Mouse (Mus musculus): ENCODE results near the gene St6galnac3. TPM values are rescaled to one million over a fixed set of nuclear protein-coding genes. Genes with fewer than 3 reads are reported as not detected.

The St6galnac3 gene
- polyA plus RNA-seq, 1 experiment from 2014 or later = 23.7 TPM

DNA sequence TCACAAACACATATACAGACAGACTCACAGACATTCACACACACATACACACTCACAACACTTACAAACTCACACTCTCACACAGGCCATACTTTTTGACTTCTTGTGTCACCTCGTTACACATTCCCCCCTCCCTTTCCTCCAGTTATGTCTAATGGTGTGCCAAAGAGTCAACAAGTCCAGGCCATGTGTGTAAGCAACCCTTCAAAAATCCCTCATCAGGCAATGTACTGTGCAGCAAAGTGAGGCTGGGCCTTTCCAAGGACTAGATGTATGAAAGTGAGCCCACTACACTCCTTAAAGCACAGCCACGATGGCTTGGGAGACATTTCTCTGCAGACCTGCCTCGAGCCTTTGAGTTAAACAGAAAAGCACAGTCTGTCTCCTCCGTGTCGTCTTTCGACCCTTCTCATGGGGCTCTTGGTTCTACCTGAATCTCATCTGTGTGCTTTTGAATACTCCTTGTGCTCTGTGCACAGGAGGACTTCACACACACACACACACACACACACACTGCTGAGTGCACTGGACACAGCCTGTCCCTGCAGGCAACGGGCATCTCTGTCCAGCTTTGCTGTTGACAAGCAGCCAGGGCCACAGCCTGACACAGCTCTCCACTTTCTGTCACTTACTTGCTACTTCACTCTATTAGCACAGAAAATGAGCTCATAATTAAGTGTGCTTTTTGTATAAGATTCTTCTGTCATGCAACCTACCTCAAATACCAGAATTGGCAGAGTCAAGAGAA, 177.9 kb downstream of the St6galnac3 start:
- Histone ChIP-seq H3K9ac (ENCODE audit: low read length) (no peak overlapping the region), H3K4me2 (ENCODE audit: low read length) (no peak overlapping the region), H3K27ac (replicated peaks in 1 of 2; ENCODE audit: control insufficient read depth in 1 of 2, insufficient read depth in 1 of 2, low read depth in 2 of 2, low read length in 2 of 2) (no peak overlapping the region), H3K9me3 (ENCODE audit: control insufficient read depth, low read length) (no peaks in the 10 kb centered on the region), H3K27me3 (ENCODE audit: control insufficient read depth, insufficient read depth, low read length) (no peaks in the 10 kb centered on the region), H3K36me3 (ENCODE audit: control insufficient read depth, insufficient read depth, low read length) (no peaks in the 10 kb centered on the region), H3K4me3 (ENCODE audit: control insufficient read depth in 1 of 2, insufficient read depth in 1 of 2, low read depth in 1 of 2, low read length in 2 of 2) (no peak overlapping the region), H3K4me1 (ENCODE audit: control insufficient read depth in 2 of 2, insufficient read depth in 2 of 2, low read length in 2 of 2) (no peaks in the 10 kb centered on the region)
- 81% methylated on average over 7 of the region's 7 CpGs for WGBS
- no peak for ATAC-seq (ENCODE audit: insufficient number of reproducible peaks, insufficient read depth, low FRiP score, low read depth)

DNA sequence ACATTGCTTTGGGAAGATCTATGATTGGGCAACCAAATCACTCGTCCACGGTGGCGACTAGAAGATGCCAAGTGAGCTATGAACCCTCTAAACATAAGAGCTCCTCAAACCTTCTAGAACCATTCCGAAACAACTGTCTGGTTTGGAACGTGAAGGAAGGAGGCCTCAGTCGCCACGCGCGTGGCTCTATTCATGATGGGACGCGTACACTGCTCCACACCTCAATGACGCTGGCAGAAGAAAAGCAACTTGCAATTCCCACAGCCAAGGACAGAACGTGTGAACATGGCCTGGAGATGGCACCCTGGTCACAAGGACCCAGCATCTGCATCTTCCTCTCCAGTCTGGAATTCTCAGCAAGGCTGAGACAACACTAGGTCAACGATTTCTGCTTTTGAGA, 185.1 kb downstream of the St6galnac3 start:
- Histone ChIP-seq H3K27ac (replicated peaks in 1 of 2; ENCODE audit: control insufficient read depth in 1 of 2, insufficient read depth in 1 of 2, low read depth in 2 of 2, low read length in 2 of 2) (no peak overlapping the region), H3K9me3 (ENCODE audit: control insufficient read depth, low read length) (no peaks in the 10 kb centered on the region), H3K27me3 (ENCODE audit: control insufficient read depth, insufficient read depth, low read length) (no peaks in the 10 kb centered on the region), H3K9ac (ENCODE audit: low read length) (no peak overlapping the region), H3K4me2 (ENCODE audit: low read length) (no peak overlapping the region), H3K4me1 (ENCODE audit: control insufficient read depth in 2 of 2, insufficient read depth in 2 of 2, low read length in 2 of 2) (no peaks in the 10 kb centered on the region), H3K4me3 (ENCODE audit: control insufficient read depth in 1 of 2, insufficient read depth in 1 of 2, low read depth in 1 of 2, low read length in 2 of 2) (no peak overlapping the region), H3K36me3 (ENCODE audit: control insufficient read depth, insufficient read depth, low read length) (no peaks in the 10 kb centered on the region)
- ATAC-seq (ENCODE audit: insufficient number of reproducible peaks, insufficient read depth, low FRiP score, low read depth) = no peak
- WGBS = 84% methylated on average over 14 of the region's 14 CpGs

- 44% methylated on average over 2 of the region's 2 CpGs for WGBS
- H3K27ac ChIP-seq (replicated peaks in 1 of 2; ENCODE audit: control insufficient read depth in 1 of 2, insufficient read depth in 1 of 2, low read depth in 2 of 2, low read length in 2 of 2) = no peak overlapping the region
- ATAC-seq (ENCODE audit: insufficient number of reproducible peaks, insufficient read depth, low FRiP score, low read depth) = no peak
These were observed 186.6 kb downstream of the St6galnac3 start for GRCm38 (mm10) chr3:153538396-153538795.

GRCm38 (mm10) chr3:153537435-153537834, 187.5 kb downstream of the St6galnac3 start:
- no peak overlapping the region for H3K27ac ChIP-seq (replicated peaks in 1 of 2; ENCODE audit: control insufficient read depth in 1 of 2, insufficient read depth in 1 of 2, low read depth in 2 of 2, low read length in 2 of 2)
- ATAC-seq (ENCODE audit: insufficient number of reproducible peaks, insufficient read depth, low FRiP score, low read depth) = no peak
- no peaks in the 10 kb centered on the region for H3K9me3 ChIP-seq (ENCODE audit: control insufficient read depth, low read length)
- H3K36me3 ChIP-seq (ENCODE audit: control insufficient read depth, insufficient read depth, low read length) = no peaks in the 10 kb centered on the region
- no peaks in the 10 kb centered on the region for H3K4me1 ChIP-seq (ENCODE audit: control insufficient read depth in 2 of 2, insufficient read depth in 2 of 2, low read length in 2 of 2)
- H3K27me3 ChIP-seq (ENCODE audit: control insufficient read depth, insufficient read depth, low read length) = no peaks in the 10 kb centered on the region
- no peak overlapping the region for H3K9ac ChIP-seq (ENCODE audit: low read length)
- H3K4me2 ChIP-seq (ENCODE audit: low read length) = no peak overlapping the region
- H3K4me3 ChIP-seq (ENCODE audit: control insufficient read depth in 1 of 2, insufficient read depth in 1 of 2, low read depth in 1 of 2, low read length in 2 of 2) = no peak overlapping the region
- WGBS = 84% methylated on average over 3 of the region's 3 CpGs

More at GRCm38 (mm10) chr3:153538396-153538795, 186.6 kb downstream of the St6galnac3 start:
- H3K9me3 ChIP-seq (ENCODE audit: control insufficient read depth, low read length) = no peaks in the 10 kb centered on the region
- no peaks in the 10 kb centered on the region for H3K27me3 ChIP-seq (ENCODE audit: control insufficient read depth, insufficient read depth, low read length)
- no peak overlapping the region for H3K9ac ChIP-seq (ENCODE audit: low read length)
- no peak overlapping the region for H3K4me3 ChIP-seq (ENCODE audit: control insufficient read depth in 1 of 2, insufficient read depth in 1 of 2, low read depth in 1 of 2, low read length in 2 of 2)
- H3K36me3 ChIP-seq (ENCODE audit: control insufficient read depth, insufficient read depth, low read length) = no peaks in the 10 kb centered on the region
- H3K4me2 ChIP-seq (ENCODE audit: low read length) = no peak overlapping the region
- H3K4me1 ChIP-seq (ENCODE audit: control insufficient read depth in 2 of 2, insufficient read depth in 2 of 2, low read length in 2 of 2) = no peaks in the 10 kb centered on the region

- no peak overlapping the region for H3K4me2 ChIP-seq (ENCODE audit: low read length)
- H3K27me3 ChIP-seq (ENCODE audit: control insufficient read depth, insufficient read depth, low read length) = no peaks in the 10 kb centered on the region
- ATAC-seq (ENCODE audit: insufficient number of reproducible peaks, insufficient read depth, low FRiP score, low read depth) = no peak
- H3K9ac ChIP-seq (ENCODE audit: low read length) = no peak overlapping the region
- no peaks in the 10 kb centered on the region for H3K4me1 ChIP-seq (ENCODE audit: control insufficient read depth in 2 of 2, insufficient read depth in 2 of 2, low read length in 2 of 2)
- H3K4me3 ChIP-seq (ENCODE audit: control insufficient read depth in 1 of 2, insufficient read depth in 1 of 2, low read depth in 1 of 2, low read length in 2 of 2) = no peak overlapping the region
- no peak overlapping the region for H3K27ac ChIP-seq (replicated peaks in 1 of 2; ENCODE audit: control insufficient read depth in 1 of 2, insufficient read depth in 1 of 2, low read depth in 2 of 2, low read length in 2 of 2)
- WGBS = 72% methylated on average over 4 of the region's 4 CpGs
- H3K36me3 ChIP-seq (ENCODE audit: control insufficient read depth, insufficient read depth, low read length) = no peaks in the 10 kb centered on the region
- no peaks in the 10 kb centered on the region for H3K9me3 ChIP-seq (ENCODE audit: control insufficient read depth, low read length)
These were observed 188.7 kb downstream of the St6galnac3 start for GRCm38 (mm10) chr3:153536260-153536659.

- ATAC-seq (ENCODE audit: insufficient number of reproducible peaks, insufficient read depth, low FRiP score, low read depth) = no peak
These were observed 195.8 kb downstream of the St6galnac3 start for GRCm38 (mm10) chr3:153529174-153529573.

GRCm38 (mm10) chr3:153525151-153525768, 199.7 kb downstream of the St6galnac3 start:
- no peak overlapping the region for H3K4me2 ChIP-seq (ENCODE audit: low read length)
- H3K36me3 ChIP-seq (ENCODE audit: control insufficient read depth, insufficient read depth, low read length) = no peaks in the 10 kb centered on the region
- no peak overlapping the region for H3K9ac ChIP-seq (ENCODE audit: low read length)
- no peaks in the 10 kb centered on the region for H3K4me1 ChIP-seq (ENCODE audit: control insufficient read depth in 2 of 2, insufficient read depth in 2 of 2, low read length in 2 of 2)
- H3K4me3 ChIP-seq (ENCODE audit: control insufficient read depth in 1 of 2, insufficient read depth in 1 of 2, low read depth in 1 of 2, low read length in 2 of 2) = no peak overlapping the region
- 75% methylated on average over 6 of the region's 6 CpGs for WGBS
- H3K27ac ChIP-seq (replicated peaks in 1 of 2; ENCODE audit: control insufficient read depth in 1 of 2, insufficient read depth in 1 of 2, low read depth in 2 of 2, low read length in 2 of 2) = no peak overlapping the region
- no peaks in the 10 kb centered on the region for H3K9me3 ChIP-seq (ENCODE audit: control insufficient read depth, low read length)
- H3K27me3 ChIP-seq (ENCODE audit: control insufficient read depth, insufficient read depth, low read length) = no peaks in the 10 kb centered on the region
- no peak for ATAC-seq (ENCODE audit: insufficient number of reproducible peaks, insufficient read depth, low FRiP score, low read depth)

More at GRCm38 (mm10) chr3:153529174-153529573, 195.8 kb downstream of the St6galnac3 start:
- H3K9ac ChIP-seq (ENCODE audit: low read length) = no peak overlapping the region
- no peak overlapping the region for H3K27ac ChIP-seq (replicated peaks in 1 of 2; ENCODE audit: control insufficient read depth in 1 of 2, insufficient read depth in 1 of 2, low read depth in 2 of 2, low read length in 2 of 2)
- WGBS = 84% methylated on average over 6 of the region's 6 CpGs
- H3K27me3 ChIP-seq (ENCODE audit: control insufficient read depth, insufficient read depth, low read length) = no peaks in the 10 kb centered on the region
- H3K4me1 ChIP-seq (ENCODE audit: control insufficient read depth in 2 of 2, insufficient read depth in 2 of 2, low read length in 2 of 2) = no peaks in the 10 kb centered on the region
- H3K36me3 ChIP-seq (ENCODE audit: control insufficient read depth, insufficient read depth, low read length) = no peaks in the 10 kb centered on the region
- H3K4me3 ChIP-seq (ENCODE audit: control insufficient read depth in 1 of 2, insufficient read depth in 1 of 2, low read depth in 1 of 2, low read length in 2 of 2) = no peak overlapping the region
- H3K4me2 ChIP-seq (ENCODE audit: low read length) = no peak overlapping the region
- H3K9me3 ChIP-seq (ENCODE audit: control insufficient read depth, low read length) = no peaks in the 10 kb centered on the region

All from heart, embryonic 14.5 days (tissue).